Mouse (Mus musculus): ENCODE data around the gene Fam214a. TPM values are rescaled to one million over a fixed set of nuclear protein-coding genes. Genes with fewer than 3 reads are reported as not detected.
A peak's percentile ranks its signal among the peaks of the same experiment; 100 is the strongest.

Gene Fam214a
- polyA plus RNA-seq, 1 experiment from 2014 or later, result 7.7 TPM

DNA sequence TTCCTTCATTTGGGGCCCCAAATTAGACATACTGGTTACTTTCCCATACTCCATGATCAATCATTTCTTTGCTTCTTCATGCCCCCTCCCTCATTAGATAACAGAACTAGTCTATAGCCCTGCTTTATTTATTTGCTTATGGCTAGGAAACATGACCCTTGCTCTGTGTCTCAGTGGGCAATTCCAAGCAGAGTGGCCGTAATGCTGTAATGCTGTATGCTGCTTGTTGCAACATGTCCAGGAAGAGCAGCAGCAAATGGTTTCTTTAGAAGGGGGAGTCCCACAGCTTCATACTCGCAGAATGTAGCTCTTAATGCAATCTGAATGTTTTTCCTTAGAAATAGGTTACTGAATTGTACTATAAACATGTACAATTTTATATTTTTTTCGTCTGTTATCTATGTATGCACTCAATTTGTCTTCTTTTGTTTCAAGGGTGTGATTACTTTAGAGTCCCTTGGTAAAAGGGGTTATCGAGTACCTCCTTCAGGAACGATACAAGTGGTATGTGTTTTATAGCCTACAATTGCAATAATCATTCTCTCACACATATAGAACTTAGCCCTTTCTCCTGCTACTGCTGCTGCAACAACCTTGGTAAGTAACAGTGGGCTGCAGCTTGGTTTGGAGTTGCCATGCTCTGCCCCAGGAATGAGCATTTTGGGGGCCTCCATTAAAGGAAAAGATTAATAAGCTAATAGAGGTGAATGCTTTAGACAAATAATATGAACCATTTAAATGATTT, 70.6 kb downstream of the Fam214a start:
- WGBS, result 80% methylated on average over 5 of the region's 5 CpGs
- no peaks in the 10 kb centered on the region for H3K27me3 ChIP-seq (ENCODE audit: low read depth, poor library complexity, severe bottlenecking)

DNA sequence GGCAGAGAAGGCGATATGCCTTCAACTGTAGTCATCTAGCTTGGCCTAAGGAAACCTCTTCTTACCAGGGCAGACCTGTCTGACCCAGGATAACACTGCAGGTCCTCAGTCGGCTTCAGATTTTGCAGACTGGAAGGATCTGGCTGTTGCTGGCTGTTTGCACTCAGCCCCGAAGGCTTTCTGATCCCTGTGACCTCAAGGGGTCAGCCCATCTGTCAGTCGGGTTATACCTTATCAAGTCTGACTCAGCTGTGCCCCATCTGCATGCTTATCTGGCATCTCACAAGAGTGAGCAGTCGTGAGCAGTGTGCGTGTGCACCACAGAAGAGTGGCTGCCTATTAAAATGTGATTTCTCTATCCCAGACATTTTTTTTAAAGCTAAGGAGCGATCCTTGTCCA, 71.4 kb downstream of the Fam214a start:
- 0 out of 2 replicates have a peak, but pooled peaks cover 6% of the 10 kb centered on the region for H3K4me1 ChIP-seq
- DNase-seq (ENCODE audit: low spot score), result no peak
- H3K4me3 ChIP-seq, result no peak overlapping the region
- 55% methylated on average over 7 of the region's 7 CpGs for WGBS
- no peaks in the 10 kb centered on the region for H3K9me3 ChIP-seq (replicated peaks)
- no peak overlapping the region for H3K27ac ChIP-seq (replicated peaks)
- peaks cover 14% of the 10 kb centered on the region for H3K36me3 ChIP-seq
- H3K27me3 ChIP-seq (ENCODE audit: low read depth, poor library complexity, severe bottlenecking), result no peaks in the 10 kb centered on the region

More for the DNA sequence above, 70.6 kb downstream of the Fam214a start:
- Histone ChIP-seq H3K27ac (replicated peaks) (no peak overlapping the region), H3K4me3 (no peak overlapping the region), H3K4me1 (0 out of 2 replicates have a peak, but pooled peaks cover 6% of the 10 kb centered on the region), H3K36me3 (peaks cover 18% of the 10 kb centered on the region), H3K9me3 (replicated peaks) (no peaks in the 10 kb centered on the region)
- DNase-seq (ENCODE audit: low spot score), result no peak

DNA sequence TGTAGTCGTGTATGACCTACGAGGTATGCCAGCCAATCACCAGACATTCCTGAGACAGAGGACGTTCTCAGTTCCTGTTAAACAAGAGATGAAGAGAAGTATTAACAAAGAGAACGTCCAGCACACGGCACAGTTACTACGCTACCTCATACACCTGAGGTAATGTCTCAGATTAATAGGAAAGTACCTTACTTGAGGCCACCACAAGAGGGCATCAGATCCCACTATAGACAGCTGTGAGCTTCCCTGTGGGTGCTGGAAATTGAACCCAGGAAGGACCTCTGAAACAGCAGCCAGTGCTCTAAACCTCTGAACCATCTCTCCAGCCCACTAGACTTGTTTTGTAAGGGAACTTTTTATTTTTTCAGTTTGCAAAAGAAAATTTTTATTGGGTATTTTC, 73.0 kb downstream of the Fam214a start:
- Histone ChIP-seq H3K27me3 (ENCODE audit: low read depth, poor library complexity, severe bottlenecking) (no peaks in the 10 kb centered on the region), H3K36me3 (peaks cover 7% of the 10 kb centered on the region; the same call in 1 of the 2 replicates), H3K4me3 (no peak overlapping the region), H3K9me3 (replicated peaks) (no peaks in the 10 kb centered on the region), H3K27ac (replicated peaks) (no peak overlapping the region), H3K4me1 (0 out of 2 replicates have a peak, but pooled peaks cover 6% of the 10 kb centered on the region)
- WGBS, result 68% methylated on average over 6 of the region's 6 CpGs
- DNase-seq (ENCODE audit: low spot score), result no peak

DNA sequence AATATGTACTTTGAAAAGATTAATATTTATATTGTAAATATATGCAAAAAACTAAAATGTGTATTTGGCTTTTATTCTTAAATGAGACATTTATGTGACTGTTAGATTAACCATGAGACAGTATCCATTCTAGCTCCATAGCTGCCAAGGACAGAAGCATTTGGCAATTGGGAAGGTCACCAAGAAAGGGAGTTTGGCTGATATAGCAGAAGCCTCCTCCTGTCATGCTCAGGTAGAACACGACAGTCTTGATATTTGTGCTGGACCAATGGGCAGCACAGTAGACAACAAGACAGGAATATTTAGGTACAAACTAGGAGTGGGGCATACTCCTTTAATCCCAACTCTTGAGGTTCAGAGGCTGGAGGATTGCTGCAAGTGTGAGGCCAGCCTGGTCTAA, 79.7 kb downstream of the Fam214a start:
- 97% methylated on average over 1 of the region's 1 CpGs for WGBS
- no peak for DNase-seq (ENCODE audit: low spot score)
- Histone ChIP-seq H3K27ac (replicated peaks) (no peak overlapping the region), H3K4me1 (peaks cover 4% of the 10 kb centered on the region), H3K4me3 (no peak overlapping the region), H3K36me3 (no peaks in the 10 kb centered on the region), H3K9me3 (replicated peaks) (no peaks in the 10 kb centered on the region), H3K27me3 (ENCODE audit: low read depth, poor library complexity, severe bottlenecking) (no peaks in the 10 kb centered on the region)

DNA sequence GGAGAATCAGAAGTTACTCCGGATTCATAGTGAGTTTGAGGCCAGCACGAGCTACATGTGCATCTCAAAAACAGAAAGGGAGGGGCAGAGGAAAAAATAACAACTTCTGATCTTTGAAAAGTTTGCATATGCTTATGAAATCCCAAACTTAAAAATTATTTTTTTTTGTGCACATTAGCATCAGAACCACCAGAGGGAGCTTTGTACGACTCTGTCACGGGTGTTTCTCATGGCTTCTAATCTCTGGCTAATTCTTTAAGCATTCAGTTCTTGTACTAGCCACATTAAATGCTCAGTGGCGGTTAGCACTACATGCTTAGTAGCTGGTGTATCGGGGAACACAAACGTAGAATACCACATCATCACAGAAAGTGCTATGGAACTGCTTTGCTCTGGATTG, 80.5 kb downstream of the Fam214a start:
- no peaks in the 10 kb centered on the region for H3K9me3 ChIP-seq (replicated peaks)
- H3K27me3 ChIP-seq (ENCODE audit: low read depth, poor library complexity, severe bottlenecking), result no peaks in the 10 kb centered on the region
- WGBS, result 64% methylated on average over 7 of the region's 7 CpGs
- H3K36me3 ChIP-seq, result no peaks in the 10 kb centered on the region
- no peak overlapping the region for H3K4me3 ChIP-seq
- H3K27ac ChIP-seq (replicated peaks), result no peak overlapping the region
- peaks cover 5% of the 10 kb centered on the region for H3K4me1 ChIP-seq
- peak; percentile 10 for DNase-seq (ENCODE audit: low spot score)

DNA sequence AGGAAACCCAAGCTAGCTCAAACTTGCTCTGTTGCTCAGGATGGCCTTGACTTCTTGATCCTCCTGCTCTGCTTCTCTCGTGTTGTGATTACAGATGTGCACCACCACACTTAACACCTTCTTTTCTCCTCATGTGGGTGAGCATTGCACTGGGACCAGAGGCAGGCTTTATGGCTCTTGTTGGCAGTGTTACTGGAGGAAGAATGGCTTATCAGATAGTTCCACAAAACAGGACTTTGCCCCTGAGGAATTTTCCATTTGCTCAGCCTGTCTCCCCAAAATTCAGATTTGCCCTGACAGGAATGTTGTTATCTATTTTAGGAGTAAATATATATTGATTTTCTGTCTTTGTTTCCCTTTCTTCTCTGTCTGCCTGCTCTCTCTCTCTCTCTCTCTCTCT, 82.0 kb downstream of the Fam214a start:
- 57% methylated on average over 1 of the region's 1 CpGs for WGBS
- Histone ChIP-seq H3K27me3 (ENCODE audit: low read depth, poor library complexity, severe bottlenecking) (no peaks in the 10 kb centered on the region), H3K4me1 (peaks cover 19% of the 10 kb centered on the region), H3K9me3 (replicated peaks) (no peaks in the 10 kb centered on the region), H3K27ac (replicated peaks) (no peak overlapping the region), H3K36me3 (no peaks in the 10 kb centered on the region), H3K4me3 (no peak overlapping the region)
- peak; percentile 6 for DNase-seq (ENCODE audit: low spot score)

DNA sequence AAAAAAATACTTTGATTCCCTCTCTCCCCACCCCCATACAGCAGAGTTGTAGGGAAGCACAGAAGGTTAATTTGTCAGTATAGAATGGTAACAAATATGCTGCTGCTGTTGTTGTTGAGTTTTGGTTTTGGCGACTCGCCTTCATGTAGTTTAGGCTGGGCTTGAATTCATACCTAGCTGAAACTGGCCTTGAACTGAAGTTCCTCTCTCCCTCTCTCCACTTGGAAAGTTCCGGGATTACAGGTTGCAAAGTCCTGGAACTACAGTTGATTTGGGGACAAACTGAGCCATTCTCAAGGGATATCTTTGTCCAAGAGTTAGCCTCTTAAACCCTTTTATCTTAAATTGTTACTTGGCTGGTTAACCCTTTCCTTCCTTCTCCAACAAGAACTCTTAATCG, 83.3 kb downstream of the Fam214a start:
- DNase-seq (ENCODE audit: low spot score), result peak; percentile 1
- no peaks in the 10 kb centered on the region for H3K9me3 ChIP-seq (replicated peaks)
- H3K4me3 ChIP-seq, result no peak overlapping the region
- no peak overlapping the region for H3K27ac ChIP-seq (replicated peaks)
- no peaks in the 10 kb centered on the region for H3K27me3 ChIP-seq (ENCODE audit: low read depth, poor library complexity, severe bottlenecking)
- WGBS, result 82% methylated on average over 4 of the region's 4 CpGs
- peaks cover 22% of the 10 kb centered on the region for H3K4me1 ChIP-seq
- H3K36me3 ChIP-seq, result peaks cover 7% of the 10 kb centered on the region; the same call in 1 of the 2 replicates

DNA sequence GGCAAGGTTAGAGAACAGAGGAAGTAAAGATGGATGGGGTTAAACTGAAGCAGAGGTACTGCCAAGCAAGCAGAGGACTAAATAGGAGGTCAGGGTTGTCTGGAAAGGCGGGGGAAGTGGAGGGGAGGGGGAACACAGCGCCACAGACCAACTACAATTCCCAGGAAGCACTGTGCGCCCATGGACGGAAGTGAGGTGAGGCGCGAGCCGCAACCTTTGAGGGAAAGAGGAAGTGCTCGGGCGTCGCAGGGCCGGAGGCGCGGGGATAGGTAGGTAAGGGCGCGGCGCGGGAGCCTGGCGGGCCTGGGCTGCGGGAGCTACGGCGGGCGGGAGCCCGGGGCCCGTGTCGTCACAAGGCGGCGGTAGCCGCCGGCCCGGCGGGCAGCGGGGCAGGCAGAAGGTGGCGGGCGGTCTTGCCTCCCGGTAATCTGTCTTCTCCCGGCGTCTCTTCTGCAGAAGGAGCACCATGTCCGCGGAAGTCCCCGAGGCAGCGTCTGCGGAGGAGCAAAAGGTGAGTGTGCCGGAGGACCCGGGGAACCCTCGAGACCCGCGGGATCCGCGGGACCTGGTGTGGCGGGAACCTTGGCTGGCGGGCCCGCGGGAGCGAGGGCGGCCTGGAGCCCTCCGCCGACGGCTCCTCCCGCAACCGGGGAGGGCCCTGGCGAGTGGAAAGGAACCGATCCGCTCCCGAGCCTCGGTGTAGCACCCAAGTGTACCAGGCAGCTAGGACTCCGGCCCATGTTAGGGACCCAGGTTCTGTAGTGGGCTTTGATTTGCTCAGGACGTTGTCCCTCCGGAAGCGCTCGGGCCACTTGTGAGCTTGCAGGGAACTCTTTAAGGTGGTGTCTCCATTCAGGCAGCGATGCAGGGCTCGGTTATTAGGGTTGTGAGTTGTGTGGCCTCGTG, 85.0 kb downstream of the Fam214a start, which contains the start of gene Arpp19:
Gene Arpp19, plus strand, starts transcription at position 164 of the 906 bp plus-strand sequence.
- DNase-seq (ENCODE audit: low spot score), result peak; percentile 88
- no peaks in the 10 kb centered on the region for H3K27me3 ChIP-seq (ENCODE audit: low read depth, poor library complexity, severe bottlenecking)
- WGBS, result under 1% methylated on average over 73 of the region's 73 CpGs
- H3K4me1 ChIP-seq, result peaks cover 22% of the 10 kb centered on the region
- peak within 1 kb of the TSS; percentile 92 for H3K27ac ChIP-seq (replicated peaks)
- H3K36me3 ChIP-seq, result peaks cover 10% of the 10 kb centered on the region
- no peaks in the 10 kb centered on the region for H3K9me3 ChIP-seq (replicated peaks)
- peak within 1 kb of the TSS; percentile 99 for H3K4me3 ChIP-seq

DNA sequence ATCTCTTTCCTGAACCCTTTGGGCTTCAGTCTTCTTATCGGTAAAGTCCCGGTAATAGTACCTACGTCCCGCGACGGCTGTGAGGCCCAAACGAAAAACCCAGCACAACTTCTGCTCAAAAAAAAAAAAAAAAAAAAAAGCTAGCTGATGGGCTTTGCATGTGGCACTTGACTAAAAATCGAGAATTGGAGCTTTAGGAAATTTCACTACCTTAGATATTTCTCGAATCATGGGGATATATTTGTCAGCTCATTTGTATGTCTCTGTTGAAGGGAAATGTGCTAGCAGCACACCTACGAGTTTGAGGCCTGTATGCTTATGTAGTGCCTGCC, 85.6 kb downstream of the Fam214a start:
- Histone ChIP-seq H3K36me3 (peaks cover 16% of the 10 kb centered on the region), H3K4me1 (peaks cover 22% of the 10 kb centered on the region), H3K4me3 (peak overlapping the region; percentile 99), H3K27ac (replicated peaks) (peak overlapping the region; percentile 92), H3K27me3 (ENCODE audit: low read depth, poor library complexity, severe bottlenecking) (no peaks in the 10 kb centered on the region), H3K9me3 (replicated peaks) (no peaks in the 10 kb centered on the region)
- DNase-seq (ENCODE audit: low spot score), result no peak
- WGBS, result 2% methylated on average over 10 of the region's 10 CpGs

DNA sequence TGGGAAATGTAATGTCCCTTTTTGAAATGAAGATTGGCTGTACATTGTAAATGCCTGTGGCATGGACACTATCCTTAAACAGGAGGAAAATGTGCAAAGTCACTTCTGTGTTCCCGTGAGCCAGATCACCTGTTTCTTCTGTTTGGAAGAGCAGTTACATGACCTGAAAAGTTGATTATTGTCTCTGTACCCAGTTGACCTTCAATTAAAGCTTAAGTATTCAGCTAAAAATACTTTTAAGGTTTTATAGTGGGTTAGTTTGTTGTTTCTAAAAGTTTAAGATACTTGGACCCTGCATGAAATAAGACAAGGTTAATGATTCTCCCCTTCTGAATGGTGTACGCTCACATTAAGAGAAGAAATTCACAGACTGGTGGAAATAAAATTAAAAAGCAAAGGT, 87.9 kb downstream of the Fam214a start:
- Histone ChIP-seq H3K27me3 (ENCODE audit: low read depth, poor library complexity, severe bottlenecking) (no peaks in the 10 kb centered on the region), H3K4me3 (no peak overlapping the region), H3K27ac (replicated peaks) (no peak overlapping the region), H3K9me3 (replicated peaks) (no peaks in the 10 kb centered on the region), H3K36me3 (peaks cover 28% of the 10 kb centered on the region), H3K4me1 (peaks cover 22% of the 10 kb centered on the region)
- DNase-seq (ENCODE audit: low spot score), result no peak
- WGBS, result 94% methylated on average over 2 of the region's 2 CpGs

DNA sequence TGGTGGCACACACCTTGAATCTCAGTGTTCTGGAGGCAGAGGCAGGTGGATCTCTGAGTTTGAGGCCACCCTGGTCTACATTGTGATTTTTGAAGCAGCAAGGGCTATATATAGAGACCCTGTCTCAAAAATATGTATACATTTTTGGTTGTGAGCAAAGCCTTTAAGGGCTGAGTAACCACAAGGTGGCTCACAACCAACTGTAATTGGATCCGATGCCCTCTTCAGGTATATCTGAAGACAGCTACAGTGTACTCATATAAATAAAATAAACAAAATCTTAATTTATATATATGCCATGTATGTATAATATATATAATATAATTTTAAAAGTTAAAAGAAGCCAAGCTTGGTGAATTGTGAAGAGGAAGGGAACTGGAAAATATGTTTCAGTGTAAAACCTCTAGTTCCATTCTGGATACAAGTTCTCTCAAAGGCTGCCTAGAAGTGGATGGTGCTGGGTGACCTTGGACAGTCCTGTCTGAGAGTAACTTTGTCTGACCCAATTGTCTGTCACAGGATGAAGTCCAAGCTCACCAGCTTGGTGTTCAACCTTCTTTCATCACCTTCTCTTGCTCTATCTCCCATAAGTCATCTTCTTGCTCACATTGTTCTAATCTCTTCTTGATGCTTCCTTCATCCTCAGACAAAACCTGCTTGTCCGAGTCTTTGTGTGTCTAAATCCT, 89.3 kb downstream of the Fam214a start:
- peak; percentile 1 for DNase-seq (ENCODE audit: low spot score)
- Histone ChIP-seq H3K36me3 (peaks cover 43% of the 10 kb centered on the region), H3K4me3 (no peak overlapping the region), H3K4me1 (peaks cover 22% of the 10 kb centered on the region), H3K27me3 (ENCODE audit: low read depth, poor library complexity, severe bottlenecking) (no peaks in the 10 kb centered on the region), H3K27ac (replicated peaks) (no peak overlapping the region), H3K9me3 (replicated peaks) (no peaks in the 10 kb centered on the region)
- 85% methylated on average over 2 of the region's 2 CpGs for WGBS

DNA sequence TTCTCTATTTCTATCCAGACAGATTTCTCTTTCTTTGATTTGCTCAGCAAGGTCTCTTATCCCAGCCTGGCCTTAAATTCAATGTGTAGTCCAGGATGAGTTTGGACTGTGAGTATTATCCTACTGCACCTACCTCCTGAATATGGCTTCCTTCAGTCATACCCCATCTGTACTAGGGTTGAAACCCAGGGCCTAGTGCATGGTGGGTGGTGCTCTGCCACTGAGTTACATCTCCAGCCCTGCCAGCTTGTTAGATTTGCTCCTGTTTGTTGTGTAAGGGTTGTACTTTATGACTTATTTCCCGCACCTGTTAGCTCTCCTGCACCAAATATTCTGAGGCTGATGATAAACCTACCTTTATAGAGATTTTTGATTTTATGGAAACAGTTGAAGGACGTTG, 90.5 kb downstream of the Fam214a start:
- Histone ChIP-seq H3K4me1 (peaks cover 17% of the 10 kb centered on the region), H3K36me3 (peaks cover 53% of the 10 kb centered on the region), H3K4me3 (no peak overlapping the region), H3K9me3 (replicated peaks) (no peaks in the 10 kb centered on the region), H3K27ac (replicated peaks) (no peak overlapping the region), H3K27me3 (ENCODE audit: low read depth, poor library complexity, severe bottlenecking) (no peaks in the 10 kb centered on the region)
- 90% methylated on average over 2 of the region's 2 CpGs for WGBS
- DNase-seq (ENCODE audit: low spot score), result peak; percentile 3
